Mouse (Mus musculus): ENCODE data around the gene Ndufa4l2. TPM values are rescaled to one million over a fixed set of nuclear protein-coding genes. Genes with fewer than 3 reads are reported as not detected.

Ndufa4l2 gene
- total RNA-seq, 2 experiments from 2014 or later = 3.5 to 5.2 TPM

- DNase-seq (ENCODE audit: low spot score in 2 of 2) = peak; percentile 81 to 87
Measured at GRCm38 (mm10) chr10:127522088-127522581, 7.4 kb downstream of the Ndufa4l2 start, which contains the start of gene Shmt2. Gene Shmt2 (minus strand): TSS chr10:127522444.

- DNase-seq (ENCODE audit: low spot score in 2 of 2) = no peak
Measured at GRCm38 (mm10) chr10:127524646-127525255, 10.0 kb downstream of the Ndufa4l2 start.

DNA sequence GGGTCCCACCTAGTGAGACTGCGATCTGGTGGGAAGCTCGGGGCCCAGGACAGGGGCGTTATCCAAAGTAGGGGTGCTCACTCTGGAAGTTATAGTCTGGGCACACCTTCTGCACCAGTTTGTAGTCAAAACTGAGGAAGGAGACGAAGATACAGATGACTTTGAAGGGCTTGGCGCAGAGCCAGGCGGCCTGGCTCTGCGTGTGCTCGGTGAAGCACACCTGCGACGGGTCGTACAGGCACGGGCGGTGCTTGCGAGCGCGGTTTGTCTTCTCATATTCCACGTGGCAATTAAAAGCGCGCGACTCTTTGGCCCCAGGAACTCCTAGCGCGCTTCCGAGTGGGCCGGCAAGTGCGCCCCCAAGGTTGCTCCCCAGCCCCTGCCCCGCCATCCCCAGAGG lies 11.3 kb downstream of the Ndufa4l2 start:
- DNase-seq (ENCODE audit: low spot score in 2 of 2) = no peak

GRCm38 (mm10) chr10:127526681-127527080 lies 11.9 kb downstream of the Ndufa4l2 start:
- peak in 1 of 2 experiments; percentile 36 for DNase-seq (ENCODE audit: low spot score in 2 of 2)

DNA sequence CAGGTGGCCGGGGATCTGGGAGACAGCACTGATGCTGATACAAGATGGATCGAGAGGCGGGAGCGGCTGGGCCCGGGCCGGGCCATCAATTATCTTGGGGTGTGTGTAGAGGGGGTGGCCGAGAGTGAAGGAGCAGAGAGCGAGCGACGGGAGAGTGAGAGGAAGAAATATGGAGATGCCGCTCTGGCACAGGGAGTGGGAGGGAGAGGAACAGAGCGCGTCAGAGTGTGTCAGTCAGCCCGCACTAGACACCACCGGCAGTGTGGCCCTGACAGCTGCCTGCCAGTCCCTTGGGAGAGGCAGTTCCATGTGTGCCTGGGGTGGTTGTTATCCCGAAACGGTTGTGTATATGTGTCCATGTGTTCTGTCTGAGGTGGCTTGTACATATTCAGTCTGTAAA lies 12.7 kb downstream of the Ndufa4l2 start:
- no peak for DNase-seq (ENCODE audit: low spot score in 2 of 2)

DNA sequence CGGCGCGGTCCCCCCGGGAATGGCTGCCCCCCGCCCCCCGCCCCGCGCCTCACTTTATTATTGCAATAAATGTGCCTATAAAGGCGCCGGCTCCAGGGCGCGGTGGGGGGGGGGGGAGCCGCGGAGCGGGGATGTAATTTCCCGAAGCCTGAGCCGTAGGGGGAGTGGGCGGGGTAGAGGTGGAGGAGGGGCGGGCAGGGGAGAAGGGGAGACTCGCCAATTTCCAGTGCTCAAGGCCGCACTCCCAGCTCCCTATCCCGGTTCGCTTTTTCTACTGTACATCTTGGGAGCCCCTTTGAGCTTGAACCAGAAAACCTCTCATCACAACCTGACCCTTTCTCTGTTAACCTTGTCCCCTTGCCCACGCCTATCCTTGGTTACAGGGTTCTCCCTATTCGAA lies 16.2 kb downstream of the Ndufa4l2 start:
- no peak for DNase-seq (ENCODE audit: low spot score in 2 of 2)

GRCm38 (mm10) chr10:127531548-127531947 lies 16.8 kb downstream of the Ndufa4l2 start:
- no peak for DNase-seq (ENCODE audit: low spot score in 2 of 2)

DNA sequence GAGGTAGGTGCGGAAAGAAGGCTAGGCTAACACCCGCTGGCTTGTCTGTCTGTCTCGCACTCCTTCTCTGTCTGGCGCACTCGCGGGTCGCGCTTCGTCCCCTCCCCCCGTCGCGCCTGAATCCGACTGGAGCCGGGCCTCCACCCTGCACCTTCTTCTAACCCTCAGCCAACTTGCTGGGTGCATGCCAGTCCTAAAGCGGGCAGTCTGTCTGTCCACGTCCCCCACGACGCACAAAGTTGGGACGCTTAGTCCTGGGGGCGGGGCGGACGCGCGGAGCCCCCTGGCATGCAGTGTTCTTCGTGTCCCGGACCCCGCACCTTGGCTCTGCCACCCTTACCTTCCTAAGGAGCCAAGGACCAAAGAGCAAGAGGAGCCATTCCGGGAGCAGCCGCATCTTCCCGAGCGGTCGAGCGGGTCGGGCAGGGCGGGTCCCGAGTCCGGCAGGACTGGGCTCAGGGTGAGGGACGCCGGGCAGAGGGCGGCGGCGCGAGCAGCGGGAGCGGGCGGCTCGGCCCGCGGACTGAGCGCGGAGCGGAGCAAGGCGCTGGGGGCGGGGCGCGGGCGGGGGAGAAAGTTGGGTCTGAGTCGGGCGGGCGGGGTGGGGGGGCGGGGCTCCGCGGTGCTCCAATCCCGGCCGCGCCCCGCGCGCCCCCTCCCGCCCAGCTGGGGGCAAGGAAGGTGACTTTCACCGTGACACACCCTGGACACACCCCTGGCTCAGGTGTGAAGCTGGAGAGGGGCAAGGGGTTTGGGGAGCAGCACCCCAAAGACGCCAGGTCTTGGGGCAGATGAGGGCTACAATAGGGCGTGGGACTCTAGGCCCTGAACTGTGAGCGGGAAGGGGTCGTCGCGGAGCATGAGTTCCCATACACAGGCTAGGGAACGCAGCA lies 19.5 kb downstream of the Ndufa4l2 start, which contains the start of gene Nxph4:
TSS of gene Nxph4 (minus strand) at position 524 of the 893 bp plus-strand sequence.
- no peak for DNase-seq (ENCODE audit: low spot score in 2 of 2)

- no peak for DNase-seq (ENCODE audit: low spot score in 2 of 2)
Measured at GRCm38 (mm10) chr10:127534929-127535384, 20.2 kb downstream of the Ndufa4l2 start.

DNA sequence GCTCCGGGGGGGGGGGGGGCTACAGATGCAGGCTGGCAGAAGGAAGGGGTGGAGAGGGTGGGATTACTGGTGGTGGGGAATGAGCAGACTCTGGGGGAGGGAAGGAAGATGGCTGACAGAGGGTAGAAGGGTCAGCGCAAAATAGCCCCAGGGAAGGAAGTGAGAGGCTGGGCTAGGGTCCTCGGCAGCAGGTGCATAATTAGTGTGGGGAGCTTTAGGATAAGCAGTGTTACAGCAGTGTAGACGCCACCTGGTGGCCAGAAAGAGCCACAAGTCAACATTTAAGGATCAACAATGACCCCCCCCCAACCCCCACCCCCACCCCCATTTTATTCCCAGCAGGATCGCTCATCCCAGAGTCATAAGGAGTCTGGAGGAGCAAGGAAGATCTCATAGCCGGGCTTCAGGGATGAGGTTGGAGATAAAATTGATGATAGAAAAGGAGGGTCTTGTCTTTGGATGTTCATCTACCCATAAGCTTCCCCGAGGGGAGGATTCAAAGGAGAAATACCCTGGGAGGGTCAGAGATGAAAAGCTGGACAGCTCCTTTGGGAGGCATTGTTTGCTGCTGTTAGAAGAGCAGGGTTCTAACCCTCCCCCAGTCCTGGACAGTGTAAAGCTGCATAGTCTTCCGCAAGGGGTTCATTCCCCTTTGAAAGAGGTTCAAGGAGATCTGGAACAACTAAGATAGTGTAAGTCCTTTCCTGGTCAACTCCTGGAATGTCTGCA lies 22.0 kb downstream of the Ndufa4l2 start:
- DNase-seq (ENCODE audit: low spot score in 2 of 2) = peak in 1 of 2 experiments; percentile 38

DNA sequence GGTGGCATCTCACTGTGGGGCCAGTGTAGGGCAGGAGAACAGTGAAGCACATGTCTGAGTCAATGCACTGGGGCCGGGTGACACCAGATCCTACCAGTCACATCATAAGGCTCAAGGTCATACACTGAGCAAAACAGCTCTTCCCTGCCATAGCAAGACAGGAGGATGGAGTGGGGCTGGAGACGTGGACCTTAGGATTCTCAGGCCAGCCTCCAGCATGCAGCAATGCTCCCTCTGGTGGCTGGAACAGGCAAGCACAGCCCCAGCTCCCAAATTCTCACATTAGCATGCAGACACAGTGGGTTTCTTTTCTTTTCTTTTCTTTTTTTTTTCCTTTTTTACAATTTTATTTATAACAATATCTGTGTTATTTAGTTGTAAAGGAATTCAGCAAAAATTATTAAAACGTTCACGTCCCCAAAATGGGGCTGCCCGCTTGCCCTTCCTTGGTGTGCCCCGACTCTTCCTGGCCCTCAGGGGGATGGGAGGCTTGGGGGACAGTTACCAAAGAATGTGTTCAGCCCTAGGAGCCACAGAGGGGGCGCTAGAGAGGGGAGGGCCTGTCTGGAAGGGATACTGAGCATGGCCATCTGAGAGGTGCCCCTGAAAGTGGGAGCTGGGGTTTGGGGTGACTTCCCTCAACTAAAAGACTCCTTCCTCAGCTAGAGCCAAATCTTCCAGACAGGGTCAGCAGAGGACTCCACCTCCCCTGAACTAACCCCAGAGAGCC lies 23.3 kb downstream of the Ndufa4l2 start:
- peak; percentile 79 to 82 for DNase-seq (ENCODE audit: low spot score in 2 of 2)

GRCm38 (mm10) chr10:127541510-127541909 lies 26.7 kb downstream of the Ndufa4l2 start:
- no peak for DNase-seq (ENCODE audit: low spot score in 2 of 2)

DNA sequence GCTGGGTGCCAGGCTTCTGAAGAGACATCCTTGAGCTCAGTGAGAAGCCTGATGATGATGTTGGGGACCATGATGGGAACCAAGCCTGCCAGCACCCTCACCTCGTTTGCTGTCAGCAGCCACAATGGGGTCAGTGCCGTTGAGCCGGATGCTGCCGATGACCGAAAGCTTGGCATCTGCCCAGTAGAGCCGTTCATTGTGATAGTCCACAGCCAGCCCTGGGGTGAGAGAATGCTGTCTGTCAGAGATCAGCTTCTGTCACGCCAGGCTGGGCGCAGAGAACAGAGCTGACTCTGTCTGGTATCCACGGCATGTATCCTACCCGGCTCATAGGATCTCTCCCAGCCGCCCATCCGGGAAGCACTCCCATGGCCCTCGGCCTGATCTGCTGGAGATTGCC lies 27.3 kb downstream of the Ndufa4l2 start:
- peak in 1 of 2 experiments; percentile 35 for DNase-seq (ENCODE audit: low spot score in 2 of 2)

DNA sequence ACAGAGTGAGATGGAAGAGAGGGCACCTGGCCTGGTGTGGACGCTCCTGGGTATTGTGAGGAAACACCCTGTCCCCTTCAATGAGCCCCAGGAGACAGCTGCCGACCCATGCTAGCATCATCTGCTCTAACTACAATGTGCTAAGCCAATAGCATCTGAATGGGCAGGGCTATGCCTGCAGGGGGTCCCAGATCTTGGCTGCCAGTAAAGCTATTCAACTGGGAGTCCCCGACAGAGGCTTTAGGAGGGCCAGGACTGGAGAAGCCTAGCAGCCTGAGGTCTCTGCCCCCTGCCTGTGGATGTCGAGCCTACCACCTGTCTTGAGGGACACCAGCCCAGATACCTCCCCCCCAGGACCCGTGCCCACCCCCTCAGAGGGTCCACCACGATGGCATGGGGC lies 28.0 kb downstream of the Ndufa4l2 start:
- no peak for DNase-seq (ENCODE audit: low spot score in 2 of 2)

- DNase-seq (ENCODE audit: low spot score in 2 of 2) = no peak
Measured at GRCm38 (mm10) chr10:127543916-127544315, 29.1 kb downstream of the Ndufa4l2 start.

- DNase-seq (ENCODE audit: low spot score in 2 of 2) = no peak
Measured at GRCm38 (mm10) chr10:127544375-127544774, 29.6 kb downstream of the Ndufa4l2 start.

DNA sequence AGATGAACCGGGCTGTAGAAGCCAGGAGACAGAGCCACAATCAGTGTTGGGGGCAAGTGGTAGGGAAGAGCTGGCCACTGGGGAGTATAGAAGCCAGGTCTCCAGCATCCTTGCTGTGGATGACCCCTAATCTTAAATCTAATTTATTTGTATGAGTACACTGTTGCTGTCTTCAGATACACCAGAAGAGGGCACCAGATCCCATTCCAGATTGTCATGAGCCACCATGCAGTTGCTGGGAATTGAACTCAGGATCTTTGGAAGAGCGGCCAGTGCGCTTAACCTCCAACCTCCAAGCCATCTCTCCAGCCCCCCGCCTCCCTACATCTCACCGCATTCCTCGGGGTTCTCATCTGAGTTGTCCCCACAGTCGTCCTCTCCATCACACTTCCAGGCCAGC lies 31.7 kb downstream of the Ndufa4l2 start:
- DNase-seq (ENCODE audit: low spot score in 2 of 2) = no peak

GRCm38 (mm10) chr10:127548236-127548635 lies 33.5 kb downstream of the Ndufa4l2 start:
- DNase-seq (ENCODE audit: low spot score in 2 of 2) = no peak

DNA sequence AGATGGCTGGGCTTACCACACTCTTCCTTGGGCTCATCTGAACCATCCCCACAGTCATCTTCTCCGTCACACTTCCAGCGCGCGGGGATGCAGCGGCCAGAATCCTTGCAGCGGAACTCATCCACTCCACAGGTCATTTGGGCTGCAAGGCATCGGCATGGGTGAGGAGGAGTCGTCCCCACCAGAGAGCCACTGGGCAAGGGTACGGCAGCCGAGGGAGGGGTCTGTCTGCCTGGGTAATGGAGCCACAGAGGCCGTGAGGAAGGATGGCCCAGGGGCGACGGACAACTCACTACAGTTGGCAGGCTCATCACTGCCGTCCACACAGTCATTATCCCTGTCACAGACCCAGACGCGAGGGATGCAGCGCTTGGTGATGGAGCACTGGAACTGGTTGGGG lies 35.1 kb downstream of the Ndufa4l2 start:
- no peak for DNase-seq (ENCODE audit: low spot score in 2 of 2)

DNA sequence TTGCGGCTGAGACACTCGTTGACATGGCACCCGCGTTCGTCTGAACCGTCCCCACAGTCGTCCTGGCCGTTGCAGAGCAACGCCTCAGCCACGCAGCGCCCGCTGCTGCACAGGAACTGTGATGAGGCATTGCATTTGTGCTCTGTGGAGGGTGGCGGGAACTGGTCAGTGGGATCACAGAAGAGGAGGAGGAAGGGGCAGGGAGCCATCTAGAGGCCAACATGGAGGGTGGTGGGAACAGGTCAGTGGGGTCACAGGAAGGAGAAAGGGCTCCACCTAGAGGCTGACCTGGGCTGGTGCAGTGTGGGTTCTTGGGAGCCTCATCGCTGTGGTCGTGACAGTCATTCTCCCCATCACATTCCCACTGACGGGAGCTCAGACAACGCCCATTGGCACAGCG lies 40.9 kb downstream of the Ndufa4l2 start:
- DNase-seq (ENCODE audit: low spot score in 2 of 2) = no peak

DNA sequence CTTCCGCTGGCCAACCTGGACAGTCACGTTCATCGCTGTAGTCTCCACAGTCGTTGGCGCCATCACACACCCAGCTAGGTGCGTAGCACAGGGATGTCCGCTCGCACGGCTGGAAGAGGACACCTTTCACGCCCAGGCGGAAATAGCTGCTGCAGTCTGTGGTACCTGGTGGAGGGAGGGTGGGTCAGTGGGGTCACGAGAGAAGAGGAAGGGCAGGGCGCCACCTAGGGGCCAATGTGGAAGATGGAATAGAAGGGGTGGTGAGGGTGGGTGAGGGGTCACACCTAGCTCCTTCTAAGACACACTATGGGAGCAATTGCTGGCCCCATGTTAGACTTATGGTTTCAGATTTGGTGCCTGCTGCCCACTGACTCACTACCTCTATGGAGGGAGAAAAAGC lies 42.6 kb downstream of the Ndufa4l2 start:
- no peak for DNase-seq (ENCODE audit: low spot score in 2 of 2)
